Mouse (Mus musculus): ENCODE data around the gene Amacr.

GRCm38 (mm10) chr15:11035947-11036474 lies 54.5 kb downstream of the Amacr start:
- TF ChIP-seq CTCF (IDR thresholded peaks at IDR 0.05; ENCODE audit: low read depth, low read length) (peak; percentile 17; the same call in 1 of the 2 replicates), POLR2A (IDR thresholded peaks at IDR 0.05; ENCODE audit: extremely low read depth, insufficient read depth, low read length) (no peak)
